In the genomic region with DNA sequence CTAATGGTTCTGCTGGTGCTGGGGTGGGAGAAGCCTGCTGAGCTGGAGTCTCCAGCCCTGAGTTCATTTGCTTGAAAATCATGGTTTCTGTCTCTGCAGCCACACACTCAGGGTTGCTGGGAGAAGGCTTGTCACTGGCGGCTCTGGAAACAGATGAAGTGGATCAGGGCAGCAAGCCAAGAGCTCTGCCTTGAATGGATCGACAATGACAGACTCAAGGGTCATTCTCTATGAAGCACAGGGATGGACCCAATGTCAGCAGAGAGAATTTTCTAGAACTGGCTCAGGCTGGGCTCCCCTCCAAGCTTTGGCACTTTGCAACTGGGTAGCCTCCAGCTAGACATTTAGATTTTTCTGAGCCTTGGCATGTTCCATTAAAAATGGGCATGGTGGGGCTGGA, we compare ENCODE assay signal across 8 mouse cellular contexts.
DNase-seq lines count a peak whose midpoint lies in the region; ATAC-seq and TF ChIP-seq lines count a peak whose summit lies in the region.

No protein-coding gene starts in this region.

- no peak overlapping the region for H3K4me3 ChIP-seq in heart, embryonic 10.5 days
- H3K4me3 ChIP-seq in heart, postnatal 0 days (ENCODE audit: low read depth, low read length) = no peak overlapping the region

- no peaks in the 10 kb centered on the region for H3K36me3 ChIP-seq in heart, embryonic 10.5 days
- H3K36me3 ChIP-seq in heart, postnatal 0 days (replicated peaks; ENCODE audit: control insufficient read depth, insufficient read depth, low read length) = no peaks in the 10 kb centered on the region

- DNase-seq in heart, adult 18-20 months = peak; percentile 69 to 77
- no peak for DNase-seq in heart, embryonic 10.5 days (ENCODE audit: low spot score)
- peak; percentile 16 for DNase-seq in cerebellum, adult 11 months
- DNase-seq in heart, postnatal 0 days (ENCODE audit: low spot score) = peak; percentile 82
- peak; percentile 55 to 77 for DNase-seq in layer of hippocampus, postnatal 10 days (ENCODE audit: low spot score in 2 of 2)
- DNase-seq in thymus, postnatal 25 days = no peak
- no peak for DNase-seq in spleen, postnatal 10 days (ENCODE audit: low spot score in 2 of 2)
- DNase-seq in gastrocnemius, postnatal 14 days = no peak

- H3K27me3 ChIP-seq in heart, embryonic 10.5 days (ENCODE audit: insufficient read depth, poor library complexity, severe bottlenecking) = peaks cover 16% of the 10 kb centered on the region; the same call in 1 of the 2 replicates
- H3K27me3 ChIP-seq in heart, postnatal 0 days (ENCODE audit: control insufficient read depth, insufficient read depth, low read length) = no peaks in the 10 kb centered on the region

- H3K9ac ChIP-seq in heart, postnatal 0 days (replicated peaks; ENCODE audit: low read depth, low read length) = no peak overlapping the region

- H3K4me2 ChIP-seq in heart, postnatal 0 days (ENCODE audit: low read depth, low read length) = no peak overlapping the region

- no peak for TF ChIP-seq CTCF in heart, postnatal 0 days (IDR thresholded peaks at IDR 0.05; ENCODE audit: low read depth)

- H3K9me3 ChIP-seq in heart, embryonic 10.5 days = no peaks in the 10 kb centered on the region
- no peaks in the 10 kb centered on the region for H3K9me3 ChIP-seq in heart, postnatal 0 days (replicated peaks; ENCODE audit: control insufficient read depth, low read length)

- 48% methylated on average over 2 of the region's 2 CpGs for WGBS in heart, embryonic 10.5 days
- 9% methylated on average over 2 of the region's 2 CpGs for whole genome bisulfite sequencing in heart, postnatal 0 days

- no peaks in the 10 kb centered on the region for H3K4me1 ChIP-seq in heart, embryonic 10.5 days
- H3K4me1 ChIP-seq in heart, postnatal 0 days (ENCODE audit: control insufficient read depth, insufficient read depth) = peaks cover 10% of the 10 kb centered on the region; the same call in 1 of the 2 replicates

- no peak for TF ChIP-seq EP300 in heart, postnatal 0 days (IDR thresholded peaks at IDR 0.05; ENCODE audit: low read depth)

- H3K27ac ChIP-seq in heart, embryonic 10.5 days = no peak overlapping the region
- no peak overlapping the region; the same call in 1 of the 2 replicates for H3K27ac ChIP-seq in heart, postnatal 0 days (ENCODE audit: low read depth)

- intact Hi-C loops in gastrocnemius, postnatal 14 days (cut with DNase I; ENCODE audit: low total_unique reads) = no loop called here

- peak; percentile 91 for ATAC-seq in heart, postnatal 0 days (ENCODE audit: insufficient read depth, low read depth)

Comparison
In these comparisons a context has a peak if more than half of its experiments do, and no peak if none do; other contexts are left out.
1. DNase-seq: peak in heart, adult 18-20 months (2 of 2), cerebellum, adult 11 months (single experiment), heart, postnatal 0 days (single experiment) and layer of hippocampus, postnatal 10 days (2 of 2); none in heart, embryonic 10.5 days (single experiment), thymus, postnatal 25 days (single experiment), spleen, postnatal 10 days (0 of 2) and gastrocnemius, postnatal 14 days (single experiment).